Mouse (Mus musculus): ENCODE results near the gene Zfp385b. TPM values are rescaled to one million over a fixed set of nuclear protein-coding genes. Genes with fewer than 3 reads are reported as not detected.

The Zfp385b gene
- polyA plus RNA-seq, 1 experiment from 2014 or later: not detected

DNA sequence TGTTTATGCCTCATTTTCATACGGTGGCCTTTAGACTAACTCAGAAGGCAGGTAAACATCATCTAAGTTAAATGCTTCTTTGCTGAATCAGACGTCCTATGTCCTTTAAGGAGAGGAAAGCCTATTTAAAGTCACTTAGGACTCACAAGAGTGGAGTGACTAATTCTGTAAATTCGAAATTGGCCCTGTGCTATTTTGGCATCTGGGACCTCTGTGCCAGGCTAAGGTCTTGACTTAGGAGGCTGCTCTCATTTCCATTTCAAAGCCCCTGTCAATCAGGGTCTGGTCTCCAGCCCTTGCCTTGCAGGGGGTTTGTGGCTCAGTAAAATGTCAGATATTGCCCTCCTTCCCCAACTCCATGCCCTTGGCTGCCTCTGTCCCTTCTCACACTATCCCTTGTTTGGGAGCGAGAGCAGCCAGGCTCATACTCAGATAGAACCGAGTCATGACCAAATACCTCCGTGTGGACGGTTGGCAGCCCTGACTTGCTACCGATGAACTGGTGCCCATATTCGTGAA, 383.1 kb downstream of the Zfp385b start:
- no peaks in the 10 kb centered on the region for H3K36me3 ChIP-seq (ENCODE audit: inconsistent target)
- 81% methylated on average over 9 of the region's 9 CpGs for WGBS (ENCODE audit: missing documents)
- H3K27ac ChIP-seq: no peak overlapping the region
- no peak overlapping the region for H3K4me3 ChIP-seq (ENCODE audit: inconsistent target)
- H3K79me2 ChIP-seq (ENCODE audit: inconsistent target): no peaks in the 10 kb centered on the region

DNA sequence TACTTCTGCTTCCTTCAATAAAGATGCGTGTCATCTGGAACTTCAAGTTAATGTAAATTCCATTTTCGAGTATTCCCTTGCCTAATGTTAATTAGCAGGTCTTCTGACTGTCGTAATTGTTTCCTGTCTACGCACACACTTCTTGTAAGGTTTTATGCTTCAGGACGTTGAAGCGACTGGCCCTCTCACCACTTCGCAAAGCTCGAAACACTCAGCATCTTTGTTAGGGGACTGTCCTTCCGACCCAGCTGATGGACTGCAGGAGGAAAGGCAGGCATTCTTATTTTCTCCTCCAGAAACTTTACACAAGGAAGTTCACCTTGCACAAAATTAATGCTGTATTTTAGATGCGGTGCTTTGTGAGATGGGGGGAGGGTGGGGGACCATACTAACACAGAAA, 400.0 kb downstream of the Zfp385b start:
- H3K27ac ChIP-seq: no peak overlapping the region
- 68% methylated on average over 10 of the region's 10 CpGs for WGBS (ENCODE audit: missing documents)
- no peaks in the 10 kb centered on the region for H3K36me3 ChIP-seq (ENCODE audit: inconsistent target)
- H3K4me3 ChIP-seq (ENCODE audit: inconsistent target): no peak overlapping the region
- no peaks in the 10 kb centered on the region for H3K79me2 ChIP-seq (ENCODE audit: inconsistent target)

DNA sequence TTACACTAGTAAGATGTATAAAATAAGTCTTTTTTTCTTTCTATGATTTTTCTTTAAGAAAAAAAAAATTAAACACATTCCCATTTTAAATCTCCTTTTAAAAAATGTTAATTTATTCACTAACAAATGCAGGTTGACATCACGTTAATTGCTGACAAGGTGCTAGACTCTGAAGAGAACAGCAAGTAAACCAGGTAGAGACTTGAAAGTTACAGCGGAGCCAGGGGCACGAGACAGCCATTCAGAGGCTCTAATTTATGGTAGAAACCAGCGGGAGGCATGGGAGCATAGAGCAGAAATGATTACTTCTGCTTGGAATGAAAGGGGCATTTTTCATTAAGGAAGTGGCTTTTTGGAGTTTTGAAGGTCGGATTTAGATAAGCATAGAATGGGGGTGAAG, 401.4 kb downstream of the Zfp385b start:
- H3K79me2 ChIP-seq (ENCODE audit: inconsistent target): no peaks in the 10 kb centered on the region
- no peak overlapping the region for H3K4me3 ChIP-seq (ENCODE audit: inconsistent target)
- H3K36me3 ChIP-seq (ENCODE audit: inconsistent target): no peaks in the 10 kb centered on the region
- H3K27ac ChIP-seq: no peak overlapping the region
- WGBS (ENCODE audit: missing documents): 42% methylated on average over 5 of the region's 5 CpGs

DNA sequence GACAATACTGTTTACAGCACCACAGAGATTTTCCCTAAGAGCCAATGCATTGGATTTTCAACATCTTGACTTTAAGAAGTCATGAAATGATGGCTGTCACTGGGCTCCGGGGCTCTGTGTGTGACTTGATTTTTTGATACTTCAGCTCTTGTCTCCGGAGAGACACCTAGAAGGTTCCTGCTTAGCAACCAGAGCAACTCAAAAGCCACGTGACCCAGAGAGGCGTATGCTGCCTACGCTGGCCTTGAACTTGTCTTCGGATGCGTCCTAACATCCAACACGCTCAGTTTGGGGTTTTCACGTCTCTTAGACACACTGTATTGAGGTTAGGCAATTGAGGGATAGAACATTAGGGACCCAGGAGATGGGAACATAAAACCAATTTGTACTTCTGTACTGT, 407.3 kb downstream of the Zfp385b start:
- H3K27ac ChIP-seq: no peak overlapping the region
- WGBS (ENCODE audit: missing documents): 93% methylated on average over 9 of the region's 9 CpGs
- no peaks in the 10 kb centered on the region for H3K79me2 ChIP-seq (ENCODE audit: inconsistent target)
- no peak overlapping the region for H3K4me3 ChIP-seq (ENCODE audit: inconsistent target)
- H3K36me3 ChIP-seq (ENCODE audit: inconsistent target): no peaks in the 10 kb centered on the region

DNA sequence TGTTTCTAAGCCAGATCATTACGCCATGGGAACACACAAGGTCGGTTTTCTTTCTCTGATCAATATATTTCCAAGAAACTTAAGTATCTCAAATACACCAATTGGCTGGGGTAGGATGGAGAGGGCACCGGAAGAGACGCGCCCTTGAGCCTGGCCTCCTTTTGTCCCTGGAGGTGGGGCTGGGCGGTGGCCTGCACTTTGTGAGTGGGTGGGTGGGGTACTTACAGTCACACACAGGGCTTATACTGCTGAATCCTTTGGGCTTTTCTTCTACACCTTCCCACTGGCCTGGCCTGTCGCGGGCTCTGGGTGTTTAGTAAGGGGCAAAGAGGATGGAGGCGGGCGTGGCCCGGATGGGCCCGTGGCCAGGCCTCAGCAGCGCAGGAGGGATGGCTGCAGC, 407.8 kb downstream of the Zfp385b start:
- H3K79me2 ChIP-seq (ENCODE audit: inconsistent target): no peaks in the 10 kb centered on the region
- no peak overlapping the region for H3K4me3 ChIP-seq (ENCODE audit: inconsistent target)
- H3K36me3 ChIP-seq (ENCODE audit: inconsistent target): no peaks in the 10 kb centered on the region
- no peak overlapping the region for H3K27ac ChIP-seq
- 90% methylated on average over 13 of the region's 13 CpGs for WGBS (ENCODE audit: missing documents)

DNA sequence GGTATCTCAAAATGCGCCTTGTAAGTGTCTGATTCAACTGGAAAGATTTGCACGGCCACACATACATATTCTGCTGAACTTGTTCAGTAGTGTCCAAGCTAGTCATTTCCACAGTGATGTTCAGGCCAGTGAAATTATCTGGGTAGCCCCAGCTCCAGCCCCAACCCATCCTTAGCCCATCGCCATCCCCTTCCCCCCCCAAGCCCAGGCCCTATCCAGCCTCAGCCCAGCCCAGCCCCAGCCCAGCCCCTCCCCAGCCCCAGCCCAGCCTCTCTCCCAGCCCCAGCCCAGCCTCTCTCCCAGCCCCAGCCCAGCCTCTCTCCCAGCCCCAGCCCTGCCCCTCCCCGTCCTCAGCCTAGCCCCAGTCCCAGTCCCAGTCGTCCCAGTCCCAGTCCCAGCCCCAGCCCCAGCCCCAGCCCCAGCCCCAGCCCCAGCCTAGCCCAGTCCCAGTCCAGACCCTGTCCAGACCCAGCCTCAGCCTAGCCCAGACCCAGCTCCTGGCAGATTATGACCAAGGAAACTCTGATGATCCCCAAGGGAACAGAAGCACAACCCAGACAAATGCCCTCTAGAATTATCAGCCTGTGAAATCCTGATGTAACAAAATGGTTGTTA, 409.8 kb downstream of the Zfp385b start:
- H3K27ac ChIP-seq: no peak overlapping the region
- H3K36me3 ChIP-seq (ENCODE audit: inconsistent target): no peaks in the 10 kb centered on the region
- 78% methylated on average over 4 of the region's 5 CpGs for WGBS (ENCODE audit: missing documents)
- no peaks in the 10 kb centered on the region for H3K79me2 ChIP-seq (ENCODE audit: inconsistent target)
- no peak overlapping the region for H3K4me3 ChIP-seq (ENCODE audit: inconsistent target)

DNA sequence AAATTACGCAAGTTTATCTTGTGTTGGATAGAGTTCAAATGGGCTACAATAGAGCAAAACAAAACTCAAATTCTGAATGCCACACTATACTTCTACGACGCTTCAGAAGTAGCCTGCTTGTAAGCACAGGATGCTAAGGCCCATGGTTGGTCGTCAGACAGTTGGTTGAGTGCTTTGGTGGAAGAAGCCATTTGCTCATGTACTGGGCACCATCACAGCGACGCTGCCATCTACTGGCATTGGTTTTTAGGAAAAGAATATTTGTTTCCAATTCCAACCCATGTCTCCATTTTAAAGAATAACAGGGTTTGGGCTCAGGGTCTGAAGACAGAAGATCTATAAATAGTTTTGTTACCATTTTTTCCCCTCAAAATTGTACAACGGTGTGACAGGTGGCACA, 410.5 kb downstream of the Zfp385b start:
- H3K4me3 ChIP-seq (ENCODE audit: inconsistent target): no peak overlapping the region
- no peaks in the 10 kb centered on the region for H3K36me3 ChIP-seq (ENCODE audit: inconsistent target)
- H3K27ac ChIP-seq: no peak overlapping the region
- WGBS (ENCODE audit: missing documents): 71% methylated on average over 7 of the region's 7 CpGs
- H3K79me2 ChIP-seq (ENCODE audit: inconsistent target): no peaks in the 10 kb centered on the region

DNA sequence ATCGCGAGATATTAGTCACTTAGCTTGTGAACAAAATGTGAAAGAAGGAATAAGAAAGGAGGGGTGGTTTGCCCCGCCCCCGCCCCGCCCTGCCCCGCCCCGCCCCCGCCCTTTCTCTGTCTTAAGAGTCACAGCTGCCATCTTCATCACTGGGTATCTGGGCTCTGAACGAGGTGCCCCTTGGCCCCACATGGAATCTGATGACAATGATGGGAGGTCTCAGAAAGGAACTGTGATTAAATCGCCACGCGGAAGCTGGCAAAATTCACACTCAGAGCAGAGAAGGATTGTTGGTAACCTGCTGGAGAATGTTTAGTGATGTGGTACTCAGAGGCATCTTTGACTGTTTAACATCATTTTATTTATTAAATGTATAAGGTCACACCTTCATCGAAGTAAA, 417.1 kb downstream of the Zfp385b start:
- Histone ChIP-seq H3K36me3 (ENCODE audit: inconsistent target) (no peaks in the 10 kb centered on the region), H3K27ac (no peak overlapping the region), H3K4me3 (ENCODE audit: inconsistent target) (no peak overlapping the region), H3K79me2 (ENCODE audit: inconsistent target) (no peaks in the 10 kb centered on the region)
- WGBS (ENCODE audit: missing documents): 27% methylated on average over 13 of the region's 13 CpGs

DNA sequence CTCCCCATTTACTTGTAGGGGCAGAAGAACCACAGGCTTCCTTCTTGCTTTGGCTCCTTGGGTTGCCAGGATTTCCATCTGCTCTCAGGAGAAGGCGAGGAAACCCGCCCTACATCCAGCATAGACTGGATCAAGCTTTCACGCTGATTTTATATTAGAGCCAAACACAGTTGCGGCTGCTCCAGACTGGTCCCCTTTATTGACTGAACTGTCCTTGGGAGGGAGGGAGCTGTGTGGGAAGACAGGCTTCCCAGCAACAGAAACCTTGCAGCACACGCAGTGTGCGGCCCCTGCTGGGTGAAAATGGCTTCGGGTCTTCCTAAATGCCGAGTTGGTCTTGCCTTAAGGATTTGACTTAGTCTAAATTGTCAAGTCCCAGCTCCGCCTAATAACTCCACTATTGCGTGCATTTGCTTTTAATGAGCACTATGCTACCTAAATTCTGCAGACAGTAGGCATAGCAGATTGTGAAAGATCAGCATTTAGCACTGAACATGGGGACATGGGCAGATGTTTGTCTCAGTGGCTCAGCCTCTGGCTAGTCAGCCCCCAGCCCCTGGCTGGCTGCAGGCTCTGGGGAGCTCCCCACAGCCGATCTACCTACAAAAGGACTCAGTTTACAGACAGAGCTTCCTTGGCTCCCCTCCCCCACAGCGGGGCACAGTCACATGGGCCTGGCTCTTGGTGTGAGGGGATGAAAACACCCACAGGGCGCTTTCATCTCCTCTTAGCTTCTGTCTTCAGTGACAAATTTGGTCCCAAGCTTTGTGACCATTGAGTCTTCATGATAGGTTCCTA, 417.8 kb downstream of the Zfp385b start:
- 28% methylated on average over 9 of the region's 13 CpGs for WGBS (ENCODE audit: missing documents)
- H3K36me3 ChIP-seq (ENCODE audit: inconsistent target): no peaks in the 10 kb centered on the region
- no peaks in the 10 kb centered on the region for H3K79me2 ChIP-seq (ENCODE audit: inconsistent target)
- no peak overlapping the region for H3K27ac ChIP-seq
- H3K4me3 ChIP-seq (ENCODE audit: inconsistent target): no peak overlapping the region

DNA sequence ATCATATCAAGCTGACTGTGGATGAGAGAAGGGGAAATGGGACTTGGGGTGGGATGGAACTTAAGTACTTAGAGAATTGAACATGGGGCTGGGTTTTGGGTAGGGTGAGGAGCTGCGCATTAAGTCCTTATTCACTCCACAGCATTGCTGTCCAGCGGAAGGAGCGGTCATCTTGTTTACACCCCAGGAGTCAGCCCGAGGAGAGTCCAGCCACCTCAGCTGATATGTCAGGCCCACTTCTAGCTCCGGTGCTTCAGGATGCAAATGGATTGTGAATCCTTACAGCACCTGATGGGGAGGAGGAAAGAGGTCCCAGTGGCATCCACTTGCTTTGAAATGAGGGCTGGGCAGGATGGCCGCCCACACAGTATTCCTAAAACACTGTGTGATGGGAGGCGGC, 425.6 kb downstream of the Zfp385b start:
- H3K27ac ChIP-seq: no peak overlapping the region
- no peaks in the 10 kb centered on the region for H3K36me3 ChIP-seq (ENCODE audit: inconsistent target)
- WGBS (ENCODE audit: missing documents): 92% methylated on average over 7 of the region's 7 CpGs
- H3K4me3 ChIP-seq (ENCODE audit: inconsistent target): no peak overlapping the region
- H3K79me2 ChIP-seq (ENCODE audit: inconsistent target): no peaks in the 10 kb centered on the region

DNA sequence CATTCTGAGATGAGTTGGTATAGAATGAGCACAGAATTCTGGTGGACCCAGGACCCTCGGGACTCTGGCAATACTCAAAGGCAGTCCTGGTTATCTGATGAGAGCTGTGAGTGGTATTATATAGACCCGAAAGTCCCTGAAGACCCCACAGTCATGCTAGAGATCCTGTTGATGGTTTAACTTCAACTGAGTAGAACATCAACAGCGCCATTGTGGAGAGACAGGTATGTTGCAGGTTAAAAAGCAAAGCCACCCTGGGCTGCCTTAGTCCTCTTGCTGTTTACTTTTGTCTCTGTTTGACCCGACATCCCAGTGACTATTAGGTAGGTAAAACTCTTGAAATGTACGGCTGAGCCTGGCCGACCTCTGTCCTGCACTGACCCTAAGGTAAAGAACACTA, 431.3 kb downstream of the Zfp385b start:
- Histone ChIP-seq H3K27ac (no peak overlapping the region), H3K36me3 (ENCODE audit: inconsistent target) (no peaks in the 10 kb centered on the region), H3K79me2 (ENCODE audit: inconsistent target) (no peaks in the 10 kb centered on the region), H3K4me3 (ENCODE audit: inconsistent target) (no peak overlapping the region)
- 85% methylated on average over 6 of the region's 6 CpGs for WGBS (ENCODE audit: missing documents)

DNA sequence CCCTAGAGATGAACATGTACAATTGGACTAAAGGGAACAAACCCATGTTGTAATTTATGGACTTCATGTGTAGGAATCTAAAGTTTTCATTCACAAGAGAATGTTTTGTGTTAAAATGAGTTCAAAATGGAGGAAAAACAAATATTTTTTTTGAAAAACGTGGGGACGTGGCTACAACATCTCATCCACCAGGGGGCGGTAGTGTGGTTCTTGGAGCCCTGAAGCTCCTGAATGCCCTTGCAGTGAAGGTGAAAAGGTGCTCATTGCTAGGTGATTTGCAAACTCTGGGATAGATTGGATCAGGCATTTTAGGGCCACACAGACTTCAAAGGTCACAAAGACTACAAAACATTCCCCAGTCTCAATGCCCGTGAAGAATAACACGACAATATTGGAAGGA, 432.9 kb downstream of the Zfp385b start:
- Histone ChIP-seq H3K36me3 (ENCODE audit: inconsistent target) (no peaks in the 10 kb centered on the region), H3K4me3 (ENCODE audit: inconsistent target) (no peak overlapping the region), H3K27ac (no peak overlapping the region), H3K79me2 (ENCODE audit: inconsistent target) (no peaks in the 10 kb centered on the region)
- WGBS (ENCODE audit: missing documents): 34% methylated on average over 5 of the region's 5 CpGs

DNA sequence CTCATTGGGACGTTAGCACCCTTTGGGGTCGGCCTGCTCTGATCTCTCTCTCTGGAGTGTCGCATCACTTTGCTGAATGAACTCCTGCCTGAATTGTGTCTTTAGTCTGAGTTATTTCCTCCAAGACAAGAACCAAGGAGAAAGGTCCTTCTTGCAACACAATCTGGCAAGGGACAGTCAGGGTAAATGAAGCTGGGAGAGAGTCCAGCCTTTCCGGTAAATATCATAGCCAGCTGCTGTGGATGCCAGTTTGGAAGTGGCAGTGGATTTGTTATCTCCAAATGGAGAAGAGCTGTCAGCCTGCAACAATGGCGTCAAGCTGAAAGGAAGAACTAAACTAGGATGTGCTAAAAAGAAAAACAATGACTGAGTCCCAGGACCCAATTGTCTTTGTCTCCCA, 436.7 kb downstream of the Zfp385b start:
- WGBS (ENCODE audit: missing documents): 92% methylated on average over 5 of the region's 5 CpGs
- H3K79me2 ChIP-seq (ENCODE audit: inconsistent target): no peaks in the 10 kb centered on the region
- no peak overlapping the region for H3K4me3 ChIP-seq (ENCODE audit: inconsistent target)
- no peaks in the 10 kb centered on the region for H3K36me3 ChIP-seq (ENCODE audit: inconsistent target)
- H3K27ac ChIP-seq: no peak overlapping the region

DNA sequence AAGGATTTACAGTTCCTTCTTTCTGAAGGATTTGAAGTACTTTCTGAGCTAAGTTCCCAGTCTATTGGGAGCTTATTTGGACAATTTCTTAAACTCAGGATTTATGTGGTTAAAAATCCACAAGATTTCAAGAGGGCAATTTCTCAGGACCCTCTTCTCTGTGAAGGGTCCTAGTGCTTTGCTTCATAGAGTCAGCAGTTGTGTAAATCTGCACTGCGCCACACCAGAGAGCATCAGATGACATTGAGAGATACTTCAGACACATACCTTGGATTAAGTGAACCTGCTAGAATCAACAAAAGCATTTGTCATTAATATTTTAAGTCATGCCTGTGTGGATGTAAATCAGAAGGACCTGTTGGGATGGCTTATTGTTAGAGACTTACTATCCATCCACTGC, 439.5 kb downstream of the Zfp385b start:
- H3K79me2 ChIP-seq (ENCODE audit: inconsistent target): no peaks in the 10 kb centered on the region
- no peak overlapping the region for H3K4me3 ChIP-seq (ENCODE audit: inconsistent target)
- 89% methylated on average over 1 of the region's 1 CpGs for WGBS (ENCODE audit: missing documents)
- H3K36me3 ChIP-seq (ENCODE audit: inconsistent target): no peaks in the 10 kb centered on the region
- no peak overlapping the region for H3K27ac ChIP-seq

DNA sequence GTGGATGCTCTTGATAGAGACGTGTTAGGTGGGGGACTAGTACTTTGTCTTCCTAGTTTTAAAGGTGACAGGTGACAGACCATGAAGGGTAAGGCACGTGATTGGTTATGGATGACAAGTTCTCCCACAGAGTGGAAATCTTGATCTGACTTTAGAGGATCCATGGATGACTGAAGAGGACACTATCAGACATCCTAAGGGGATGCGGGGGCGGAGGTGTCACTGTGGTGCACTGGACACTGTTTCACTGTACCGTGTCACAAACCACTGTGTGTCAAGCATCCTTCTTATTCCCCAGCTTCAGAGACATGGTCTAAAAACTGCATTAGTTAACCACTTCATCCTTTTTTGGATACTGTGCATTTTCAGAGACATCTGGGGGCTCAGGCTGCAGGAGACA, 440.1 kb downstream of the Zfp385b start:
- Histone ChIP-seq H3K4me3 (ENCODE audit: inconsistent target) (no peak overlapping the region), H3K36me3 (ENCODE audit: inconsistent target) (no peaks in the 10 kb centered on the region), H3K27ac (no peak overlapping the region), H3K79me2 (ENCODE audit: inconsistent target) (no peaks in the 10 kb centered on the region)
- 89% methylated on average over 5 of the region's 5 CpGs for WGBS (ENCODE audit: missing documents)

All from macrophage (primary cell).